Mouse (Mus musculus): ENCODE measurements around the gene Opn4.

The Opn4 gene

DNA sequence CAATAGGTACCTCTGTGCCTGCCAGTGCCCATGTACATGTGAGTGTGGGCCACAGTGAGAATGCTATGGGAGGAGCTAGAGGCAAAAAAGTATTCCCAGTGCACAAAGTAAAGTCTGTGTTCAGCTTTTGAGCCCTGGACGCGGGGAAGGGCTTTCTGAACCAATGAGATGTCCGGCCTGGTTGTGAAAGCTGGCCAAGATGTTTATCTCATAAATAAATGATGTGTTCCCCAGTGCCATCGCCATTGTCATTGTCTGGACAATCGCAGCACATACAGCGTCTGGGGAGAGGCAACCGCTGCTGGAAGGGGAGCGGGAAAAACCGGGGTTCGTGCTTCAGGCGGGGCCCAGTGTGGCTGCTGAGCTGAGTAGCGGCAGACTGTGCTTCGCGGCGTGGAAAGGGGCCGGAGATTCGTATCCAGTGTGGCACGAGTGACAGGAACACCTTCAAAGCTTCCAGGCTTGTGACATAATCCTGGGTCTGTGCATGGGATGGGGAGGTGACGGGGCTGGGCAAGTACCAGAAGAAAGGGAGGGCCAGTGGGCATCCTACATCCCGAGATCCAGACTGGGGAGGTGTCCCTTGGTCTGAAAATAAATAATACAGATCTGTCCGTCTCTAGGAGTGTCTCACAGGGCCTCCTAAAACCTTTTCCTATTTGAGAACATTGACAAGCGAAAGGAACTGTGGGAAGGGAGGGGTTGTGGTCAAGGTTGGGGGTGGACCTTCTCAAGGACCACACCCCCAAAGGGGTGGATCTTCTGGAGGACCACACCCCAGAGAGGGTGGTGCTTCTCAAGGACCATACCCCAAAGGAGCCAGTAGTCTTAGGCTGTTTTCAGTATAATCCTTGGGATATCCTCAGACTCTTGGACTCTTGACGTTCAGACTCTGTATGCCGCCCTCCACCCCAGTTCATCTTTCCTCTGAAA, 8.9 kb downstream of the Opn4 start:
- DNase-seq = peak; percentile 91

DNA sequence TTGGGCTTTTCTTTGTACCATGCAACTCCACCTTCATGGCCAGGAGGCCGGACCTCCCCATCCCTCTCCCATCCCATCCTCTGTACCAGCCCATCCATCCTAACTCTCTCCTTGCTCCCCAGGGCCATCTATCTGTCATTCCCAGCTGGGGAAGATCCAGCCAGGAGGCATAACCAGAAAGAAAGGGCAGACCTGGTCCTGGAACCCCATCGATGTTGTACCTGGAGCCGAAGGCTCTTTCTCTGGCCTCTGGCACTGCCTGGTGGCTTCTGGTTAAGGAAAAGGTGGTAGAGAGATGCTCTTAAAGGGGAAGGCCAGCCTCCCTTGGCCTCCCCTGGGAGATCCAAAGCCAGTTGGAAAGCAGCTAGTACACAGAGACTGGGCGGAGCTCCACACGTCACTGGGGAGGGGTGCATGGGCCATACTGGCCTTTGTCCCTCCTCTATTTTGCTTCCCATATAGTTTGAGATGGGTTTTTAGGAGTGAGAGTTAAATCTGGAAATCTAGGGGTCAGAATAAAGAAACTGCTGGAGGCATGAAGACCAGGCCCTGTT, 9.8 kb downstream of the Opn4 start:
- peak; percentile 93 for DNase-seq

DNA sequence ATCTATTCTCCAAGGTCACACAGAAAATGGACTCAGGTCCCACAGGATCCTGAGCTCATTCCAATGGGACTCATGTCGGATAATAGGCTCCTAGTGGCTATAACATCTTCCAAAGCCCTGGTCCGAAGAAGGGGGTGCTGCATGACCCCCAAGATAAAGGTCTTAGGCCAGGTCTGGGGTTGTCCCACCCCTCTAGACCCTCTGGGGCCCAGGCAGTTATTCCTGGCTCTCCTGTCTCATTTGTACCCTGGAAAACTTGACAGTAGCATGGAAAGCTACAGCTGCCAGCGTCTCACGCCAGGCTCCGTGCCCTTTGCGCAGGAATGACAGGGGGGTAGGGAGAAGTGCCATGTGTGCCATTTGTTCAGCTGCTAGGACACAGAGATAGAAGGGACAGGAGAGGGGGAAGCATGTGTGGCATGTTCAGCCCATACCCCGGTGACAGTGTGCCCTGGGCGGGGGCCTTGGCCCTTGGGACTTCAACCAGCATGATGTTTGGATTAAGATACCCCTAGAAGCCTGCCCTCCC, 10.7 kb downstream of the Opn4 start:
- peak; percentile 97 for DNase-seq

DNA sequence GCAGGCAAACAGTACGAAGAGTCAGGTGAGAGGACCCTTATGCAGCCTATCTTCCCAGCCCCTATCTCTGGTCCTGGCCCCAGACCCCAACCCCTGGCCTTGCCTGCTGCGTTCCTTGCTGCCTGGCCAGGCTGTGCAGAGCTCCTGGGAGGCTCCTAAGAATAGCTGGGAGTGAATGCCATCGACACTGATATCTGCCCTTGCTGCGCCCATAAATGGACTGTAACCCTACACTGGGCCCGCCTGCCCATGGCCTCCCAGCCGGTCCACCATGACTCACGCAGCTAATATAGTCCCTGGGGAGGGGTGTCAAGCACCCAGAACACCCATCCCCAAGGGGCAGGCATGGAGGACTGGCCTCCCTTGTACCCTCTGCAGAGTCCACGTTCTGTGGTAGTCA, 11.4 kb downstream of the Opn4 start, which contains the start of gene Ldb3:
TSS of gene Ldb3 (minus strand) at position 185 of the 400 bp plus-strand sequence.
- DNase-seq = peak; percentile 99

DNA sequence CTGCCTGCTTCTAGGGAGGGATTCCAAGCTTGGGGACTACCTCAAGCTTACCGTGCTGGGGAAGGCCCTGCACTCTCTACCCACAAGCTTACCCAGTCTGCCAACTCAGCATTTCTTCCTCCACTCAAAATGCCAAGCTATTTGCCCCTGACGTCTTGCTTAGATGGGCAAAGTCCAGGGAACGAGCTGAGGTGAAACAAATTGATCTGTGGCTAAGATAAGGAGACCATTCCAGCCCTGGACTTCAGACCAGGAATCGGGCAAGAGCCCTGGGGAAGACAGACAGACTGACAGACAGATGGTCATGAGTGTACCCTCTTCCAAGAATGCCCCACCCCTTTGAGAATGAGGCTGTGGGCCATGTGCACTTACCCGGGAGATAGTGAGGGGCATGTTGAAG, 11.9 kb downstream of the Opn4 start:
- no peak for DNase-seq

DNA sequence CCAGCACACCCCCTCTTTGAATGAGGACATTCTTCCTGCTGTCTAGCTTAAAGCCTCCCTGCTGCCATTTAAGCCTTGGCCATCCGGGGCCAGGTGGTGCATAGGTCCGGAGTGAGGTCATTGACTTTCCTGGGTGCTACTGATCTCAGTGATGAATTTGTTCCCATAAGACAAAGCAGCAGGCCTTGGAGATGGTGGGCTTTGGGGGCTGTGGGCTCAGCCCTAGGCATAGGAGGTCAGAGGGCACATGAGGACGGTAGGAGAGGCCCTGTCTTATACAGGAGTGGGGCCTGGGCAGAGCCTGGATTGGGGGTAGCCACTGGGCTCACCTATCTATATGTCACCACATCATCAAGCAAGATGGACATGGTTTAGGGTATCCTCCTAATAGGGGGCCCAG, 13.1 kb downstream of the Opn4 start:
- peak; percentile 90 for DNase-seq

DNA sequence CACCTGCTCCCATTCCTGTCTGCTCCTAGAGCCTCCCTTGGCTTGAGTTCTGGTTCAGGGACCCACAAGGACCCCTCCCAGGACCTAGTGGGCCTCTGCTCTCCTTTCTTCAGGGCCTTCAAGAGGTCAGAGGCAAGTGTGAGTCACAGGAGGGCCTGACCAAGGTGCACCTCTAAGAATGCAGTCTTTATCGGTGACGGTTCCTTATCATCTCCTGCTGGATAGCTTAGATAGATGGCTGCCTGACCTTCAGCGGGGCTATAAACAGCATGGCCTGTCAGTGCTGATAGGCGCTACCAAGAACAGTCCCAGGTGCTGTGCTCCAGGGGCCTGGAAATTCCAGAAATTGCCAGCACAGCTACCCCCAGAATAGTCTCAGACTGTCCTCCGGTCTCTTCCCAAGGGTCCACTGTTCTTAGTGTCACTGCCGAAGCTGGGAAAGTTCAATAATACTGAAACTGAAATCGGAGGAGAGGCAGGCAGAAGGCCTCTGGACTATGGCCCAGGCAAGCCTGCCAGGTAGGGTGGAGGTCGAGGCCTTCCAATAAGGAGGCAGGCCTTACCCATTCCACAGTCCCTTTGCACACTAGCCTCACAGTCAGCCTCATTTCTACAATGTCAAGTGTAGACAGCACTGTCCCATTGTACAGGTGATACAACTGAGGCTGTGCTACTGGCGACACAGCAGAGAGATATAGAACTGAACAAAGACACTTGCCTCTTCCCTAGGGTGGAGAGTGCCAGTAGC, 14.4 kb downstream of the Opn4 start:
- peak; percentile 91 for DNase-seq

DNA sequence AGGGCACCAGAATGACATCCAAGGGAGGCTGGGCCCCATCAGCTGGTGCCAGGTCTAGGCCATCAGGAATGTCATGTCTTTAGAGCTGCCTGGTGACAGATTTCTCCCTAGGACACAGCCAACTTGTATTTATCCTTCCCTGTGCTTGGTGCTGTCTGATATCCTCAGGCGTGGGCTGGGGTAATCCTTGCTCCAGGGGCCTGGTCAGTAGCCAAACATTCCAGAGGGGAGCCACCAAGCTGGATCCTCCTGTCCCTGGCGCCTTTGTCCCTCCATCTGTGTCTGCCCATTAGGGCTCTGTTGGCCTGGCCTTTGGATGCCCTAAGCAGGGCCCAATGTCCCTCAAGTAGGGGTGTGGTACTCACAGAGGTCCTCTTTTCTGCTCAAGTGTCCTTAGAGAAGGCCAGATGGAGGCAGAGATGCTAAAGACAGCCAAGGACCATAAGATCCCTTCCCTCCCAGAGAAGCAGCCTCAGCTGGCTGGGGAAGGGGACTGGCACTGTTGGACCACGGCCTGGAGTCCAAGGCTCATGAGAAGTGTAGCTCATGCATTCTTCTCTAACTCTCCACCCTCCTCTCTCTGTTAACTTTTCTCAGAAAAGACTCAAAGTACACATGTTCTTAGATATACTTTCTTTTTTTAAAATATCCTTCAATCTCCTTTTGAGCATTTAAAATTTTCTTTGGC, 17.1 kb downstream of the Opn4 start:
- DNase-seq = peak; percentile 98

DNA sequence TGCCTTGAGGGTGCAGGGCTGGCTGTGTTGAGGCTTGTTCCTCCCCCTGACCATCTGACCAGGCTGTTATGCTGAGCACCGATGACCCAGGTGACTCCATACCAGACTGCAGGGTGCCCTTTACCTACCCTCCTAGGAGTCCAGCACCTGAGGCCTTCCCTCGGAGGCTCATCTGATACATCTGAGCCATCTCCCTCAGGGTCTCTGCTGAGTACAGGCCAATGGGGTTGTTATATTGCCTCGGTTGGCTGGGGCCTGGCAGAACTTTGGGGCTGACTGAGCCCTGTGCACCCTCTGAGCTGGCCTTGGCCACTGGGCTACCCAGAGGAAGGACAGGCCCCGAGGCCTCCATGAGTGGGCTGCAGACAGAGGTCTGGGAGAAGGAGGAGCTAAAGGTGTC, 23.1 kb downstream of the Opn4 start:
- peak; percentile 90 for DNase-seq

DNA sequence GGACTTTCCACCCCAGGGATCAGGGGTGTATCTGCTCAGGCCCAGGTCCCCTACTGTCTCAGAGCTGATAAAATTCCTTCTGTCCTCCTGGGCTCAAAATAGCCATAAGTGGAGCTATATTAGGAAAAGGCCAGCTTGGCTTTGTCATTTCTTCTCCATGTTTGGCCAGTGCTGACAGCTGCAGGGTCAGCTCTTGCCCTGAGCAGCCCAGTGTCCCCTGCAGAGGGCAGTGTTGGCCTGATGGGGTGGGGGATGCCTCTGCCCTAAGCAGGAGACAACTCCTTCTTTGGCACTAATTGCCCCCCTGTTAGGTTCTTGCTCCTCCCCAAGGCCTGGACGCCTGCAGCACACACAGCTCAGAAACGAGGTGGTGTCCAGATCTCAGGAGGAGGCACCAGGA, 25.9 kb downstream of the Opn4 start:
- DNase-seq = peak; percentile 98

DNA sequence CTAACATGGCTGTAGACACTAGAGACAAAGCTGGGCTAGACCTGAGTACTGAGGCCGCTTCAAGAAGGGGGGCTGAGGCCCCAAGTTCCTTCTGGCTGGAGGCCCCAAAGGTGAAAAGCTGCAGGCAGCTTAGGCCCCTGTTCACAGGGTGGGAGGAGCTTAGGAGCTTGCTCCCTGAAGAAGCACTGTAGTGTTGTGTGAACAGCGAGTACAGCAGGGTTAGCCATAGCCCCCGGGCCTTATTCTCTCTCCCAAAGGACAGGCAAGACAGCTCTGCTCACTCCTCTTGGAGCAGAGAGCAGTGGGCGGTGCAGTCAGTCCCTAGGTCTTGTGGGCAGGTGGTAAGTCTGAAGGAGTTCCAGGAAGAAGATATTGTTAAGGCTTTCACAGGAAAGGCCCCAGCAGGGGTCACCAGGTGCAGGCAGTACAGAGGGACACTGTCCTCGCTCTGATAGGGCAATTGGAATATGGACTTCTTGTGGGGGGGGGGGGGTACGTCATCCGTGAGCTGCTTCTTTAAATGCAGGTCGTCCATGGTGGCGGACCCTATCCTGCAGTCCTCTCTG, 26.5 kb downstream of the Opn4 start:
- peak; percentile 94 for DNase-seq

DNA sequence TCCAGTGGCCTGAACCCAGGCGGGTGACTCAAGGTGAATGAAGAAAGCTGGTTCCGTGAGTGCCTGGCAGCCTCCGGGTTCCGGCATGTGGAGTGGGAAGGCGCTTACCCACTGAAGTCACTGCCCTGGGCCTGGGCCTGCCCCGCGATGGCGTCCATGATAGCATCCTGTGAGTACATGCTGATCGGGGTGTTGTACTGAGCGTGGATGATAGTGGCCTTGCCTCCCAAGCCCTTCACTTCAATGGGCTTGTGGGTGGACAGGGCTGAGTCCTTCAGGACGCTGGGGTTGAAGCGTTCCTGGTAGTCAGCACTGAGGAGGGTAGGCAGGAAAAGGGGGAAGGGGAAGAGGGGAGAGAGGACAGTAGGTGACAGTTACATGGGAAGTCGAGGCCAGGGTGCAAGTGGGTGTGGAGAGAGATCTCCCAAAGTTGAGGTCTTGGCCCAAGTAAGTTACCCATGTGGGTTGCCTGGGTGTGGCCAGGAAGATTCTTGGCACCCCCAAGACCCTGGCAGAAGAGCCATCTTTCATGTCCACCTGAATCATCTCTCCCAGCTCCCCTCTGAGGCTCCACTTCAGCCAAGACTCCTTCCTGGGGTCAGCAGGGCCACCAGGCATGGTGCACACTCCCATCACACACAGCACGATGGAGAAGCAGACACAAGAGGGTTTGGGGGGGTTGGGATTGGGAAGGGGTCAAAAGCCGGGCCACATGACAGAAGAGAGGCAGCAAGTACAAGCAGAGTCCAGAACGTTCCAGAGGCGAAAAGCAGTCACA, 28.1 kb downstream of the Opn4 start:
- peak; percentile 95 for DNase-seq

DNA sequence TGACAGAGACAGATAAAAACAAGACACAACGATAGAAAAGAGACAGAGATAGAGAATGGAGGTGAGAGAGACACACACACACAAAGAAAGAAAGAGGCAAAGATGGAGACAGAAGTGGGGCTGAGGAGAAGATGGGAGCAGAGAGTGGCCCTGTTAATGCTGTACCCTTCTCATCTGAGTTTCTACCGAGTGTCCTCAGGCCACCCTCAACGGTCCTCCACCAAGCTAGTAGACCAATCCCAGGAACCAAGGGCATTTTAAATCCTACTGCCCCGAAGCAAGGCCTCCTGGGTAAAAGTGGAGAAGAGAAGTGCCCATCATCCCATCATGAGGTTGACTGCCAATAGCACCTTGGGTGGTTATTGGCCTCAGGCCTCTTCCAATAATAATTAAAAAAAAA, 29.0 kb downstream of the Opn4 start:
- no peak for DNase-seq

DNA sequence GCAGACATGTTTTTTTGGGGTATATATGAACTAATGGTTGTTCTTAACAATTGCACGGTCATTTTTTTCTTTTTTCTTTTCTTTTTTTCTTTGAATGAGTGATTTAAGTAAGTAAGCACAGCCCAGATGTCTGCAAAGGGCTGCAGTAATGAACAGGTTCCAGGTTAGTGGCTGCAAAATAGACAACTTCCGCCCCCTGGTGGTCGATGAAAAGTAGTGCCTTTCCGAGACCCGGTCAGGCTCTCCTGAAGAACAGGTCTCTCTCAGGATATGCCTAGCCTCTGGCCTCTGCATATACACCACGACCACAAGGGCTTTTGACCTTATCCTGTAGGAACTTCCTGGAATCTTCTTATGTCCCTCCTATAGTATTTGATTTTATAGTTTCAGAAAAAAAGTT, 29.6 kb downstream of the Opn4 start:
- DNase-seq = peak; percentile 96

DNA sequence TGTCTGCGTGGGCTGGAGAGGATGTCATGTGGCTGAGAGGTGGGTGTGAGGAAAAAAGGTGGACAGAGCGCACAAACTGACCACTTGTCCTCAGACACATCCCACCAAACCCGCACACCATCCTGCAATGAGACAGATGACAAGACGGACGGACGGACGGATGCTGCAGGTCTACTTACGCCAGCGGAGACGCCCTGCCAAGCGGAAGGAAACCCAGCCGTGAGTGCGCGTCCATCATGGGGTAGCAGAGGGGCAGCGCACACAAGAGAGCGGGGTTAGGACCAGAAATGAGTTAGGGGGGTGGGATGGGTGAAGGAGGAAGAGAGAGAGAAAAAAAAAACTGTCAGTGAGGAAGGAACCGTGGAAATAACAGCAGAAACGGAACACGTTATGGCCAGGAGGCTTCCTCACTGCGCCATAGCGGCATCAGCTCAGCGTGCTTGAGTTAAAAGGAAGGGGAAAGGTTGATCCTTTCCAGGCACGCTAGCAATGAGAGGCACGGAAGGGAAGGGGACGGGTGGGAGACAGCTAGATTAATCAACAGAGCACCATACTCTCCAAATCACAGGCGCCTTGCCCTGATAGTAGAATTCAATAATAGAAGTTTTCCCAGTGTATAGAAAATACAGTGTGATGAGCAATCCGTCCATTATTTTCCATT, 30.3 kb downstream of the Opn4 start:
- DNase-seq = peak; percentile 92

DNA sequence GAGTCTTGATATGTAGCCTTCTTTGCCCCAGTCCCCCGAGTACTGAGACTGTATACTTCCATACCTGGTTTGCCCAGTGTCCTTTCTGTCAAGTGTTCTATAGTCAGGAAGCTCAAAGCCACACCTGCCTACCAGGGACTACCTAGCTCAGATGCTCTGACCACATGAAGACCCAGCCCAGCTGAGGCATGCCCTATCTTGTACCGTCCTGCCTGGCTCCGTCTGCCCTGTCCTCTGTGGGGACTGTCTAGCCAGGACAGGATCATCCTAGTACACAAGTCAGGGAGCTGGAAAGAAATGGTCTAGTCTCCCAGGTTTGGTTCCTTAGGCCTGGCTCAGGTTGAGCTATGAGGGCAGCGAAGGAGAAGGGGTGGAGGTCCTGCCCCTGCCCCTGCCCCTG, 31.3 kb downstream of the Opn4 start:
- peak; percentile 92 for DNase-seq

DNA sequence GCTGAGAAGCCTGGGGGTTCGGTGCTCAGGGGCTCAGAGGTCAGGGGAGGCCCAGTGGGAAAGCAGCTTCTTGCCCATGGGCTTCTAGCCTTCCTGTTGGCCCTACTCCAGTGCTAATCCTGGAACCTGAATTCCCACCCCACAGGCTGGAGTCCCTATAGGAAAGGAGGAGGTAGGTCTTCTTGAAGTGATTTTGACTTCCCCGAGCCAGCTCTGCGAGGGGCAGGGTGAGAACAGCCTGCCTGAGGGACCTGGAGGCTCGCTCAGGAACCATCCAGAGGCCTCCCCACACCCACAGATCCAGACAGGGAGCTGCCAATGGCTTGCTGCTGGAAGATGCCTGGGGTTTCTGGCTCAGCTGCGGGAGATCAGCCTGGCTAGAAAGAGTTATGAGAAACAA, 32.2 kb downstream of the Opn4 start:
- peak; percentile 94 for DNase-seq

DNA sequence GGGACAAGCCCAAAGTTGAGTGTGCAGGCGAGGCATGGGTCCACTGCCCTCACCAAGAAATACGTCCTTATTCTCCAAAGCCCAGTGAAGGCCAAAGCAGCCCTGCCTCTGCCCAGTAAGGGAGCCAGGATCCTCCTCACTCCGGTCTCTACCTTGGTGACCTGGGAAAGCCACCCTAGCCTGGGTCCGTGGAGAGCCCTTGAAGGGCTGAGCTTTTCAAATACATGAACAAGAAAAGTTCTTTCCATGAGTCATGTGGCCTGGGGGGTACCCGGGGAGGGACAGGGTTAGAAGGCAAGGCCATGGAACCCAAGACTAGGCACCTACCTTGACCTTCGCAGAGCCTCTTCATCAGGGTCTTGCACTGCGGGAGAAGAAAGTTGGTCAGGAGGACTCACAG, 33.4 kb downstream of the Opn4 start:
- DNase-seq = peak; percentile 94

DNA sequence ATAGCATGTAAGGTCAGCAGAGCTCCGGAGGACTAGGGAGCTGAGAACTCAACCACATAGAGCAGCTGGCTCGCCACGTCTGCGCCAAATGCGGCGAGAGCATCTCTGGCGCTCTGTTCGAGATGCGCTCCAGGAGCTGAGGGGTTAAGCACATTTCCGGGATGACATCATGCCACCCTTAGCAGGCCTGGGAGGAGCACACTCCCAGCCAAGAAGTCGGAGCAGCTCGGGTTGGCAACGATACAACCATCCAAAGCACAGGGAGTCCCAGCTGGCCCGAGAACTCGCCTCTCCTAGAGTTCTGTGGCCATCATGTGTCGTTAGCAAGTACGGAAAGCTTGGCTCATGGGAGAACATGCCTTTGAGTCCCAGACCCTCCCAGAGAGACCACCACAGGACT, 34.2 kb downstream of the Opn4 start:
- DNase-seq = peak; percentile 98

DNA sequence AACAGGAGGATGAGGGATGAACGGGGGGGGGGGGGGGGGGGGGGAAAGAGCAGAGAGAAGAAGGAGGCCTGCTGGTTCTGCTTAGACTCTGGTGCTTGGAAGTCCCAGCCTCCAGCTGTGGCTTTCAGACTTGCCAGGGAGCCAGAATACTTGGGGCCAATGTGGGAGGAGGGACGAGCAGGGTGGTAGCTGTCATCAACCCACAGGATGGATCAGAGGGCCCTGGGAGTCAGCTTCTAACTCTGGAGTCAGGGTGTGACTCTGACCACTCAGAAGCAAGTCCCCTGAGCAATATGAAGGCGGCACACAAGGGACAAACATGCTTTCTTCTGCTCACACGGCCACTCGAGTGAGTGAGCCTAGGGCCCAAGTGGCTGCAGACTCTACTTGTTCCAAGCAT, 35.3 kb downstream of the Opn4 start:
- DNase-seq = peak; percentile 99

DNA sequence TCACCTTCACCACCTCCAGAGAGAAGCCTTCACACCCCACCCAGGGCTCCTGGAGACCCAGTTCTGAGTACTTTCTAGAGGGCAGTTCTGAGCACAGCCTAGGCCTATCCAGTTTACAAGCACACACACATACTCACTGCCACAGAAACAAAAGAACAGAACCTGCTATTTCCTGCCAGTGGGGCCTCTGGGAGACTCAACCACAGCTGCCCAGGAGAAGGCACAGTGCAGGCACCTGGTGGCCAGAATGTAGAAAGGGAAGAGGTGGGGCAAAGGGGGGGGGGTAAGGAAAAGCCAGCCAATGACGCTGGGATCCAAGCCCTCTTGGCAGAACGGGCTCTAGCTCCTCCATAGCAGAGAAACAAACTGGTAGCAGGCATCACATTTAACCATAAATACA, 37.5 kb downstream of the Opn4 start:
- DNase-seq = no peak
